Mouse (Mus musculus) lung, adult 2 months (tissue): ENCODE data around the gene Idua.

Experiments used
- CTCF ChIP-seq: fragments of 200-500 bp; IDR thresholded peaks from 2 replicates; pipeline ENCODE4 v1.5.1; 2011; ENCODE audit warnings: mild to moderate bottlenecking, low read length, control low read depth; ENCODE audit not compliant: insufficient read depth
- POLR2A ChIP-seq: fragments of 200-500 bp; IDR thresholded peaks from 2 replicates; pipeline ENCODE4 v1.6.1; 2011; ENCODE audit warnings: low read depth, mild to moderate bottlenecking, control low read depth, low read length, borderline replicate concordance; ENCODE audit errors: extremely low read depth

DNA sequence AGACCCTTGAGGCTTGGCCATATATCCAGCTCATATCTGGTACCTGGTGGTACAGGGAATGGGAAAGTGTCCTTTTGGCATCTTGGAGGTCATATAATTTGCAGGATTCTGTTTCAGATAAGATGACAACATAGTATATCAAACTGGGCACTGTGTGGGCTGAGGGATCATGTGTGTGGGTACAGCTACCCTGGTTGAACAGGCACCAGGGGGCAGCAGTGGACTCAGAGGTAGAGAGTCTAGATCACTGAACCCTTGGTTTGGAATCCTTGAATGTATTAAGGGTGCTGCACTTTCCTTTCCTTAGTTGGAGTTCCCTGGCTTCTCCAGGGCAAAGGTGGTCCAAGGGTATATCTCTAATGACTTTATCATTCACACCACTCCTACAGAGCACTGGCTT, 10.7 kb downstream of the Idua start:
- TF ChIP-seq POLR2A (no peak), CTCF (peak; percentile 66)
